In genomic region chr1:169939345-169939744, GRCm38 (mm10) we compare ENCODE assay signal across 9 mouse cellular contexts. TPM values are rescaled to one million over a fixed set of nuclear protein-coding genes. Genes with fewer than 3 reads are reported as not detected.
A peak's percentile ranks its signal among the peaks of the same experiment; 100 is the strongest.
DNase-seq lines count a peak whose midpoint lies in the region; ATAC-seq and TF ChIP-seq lines count a peak whose summit lies in the region.
"Had no signal": no experiment of that assay in that cellular context is flagged by ENCODE, and none has a peak within 500 bp of the region (broad histone marks: within the 10 kb centered on the region; RNA-seq: fewer than 3 reads in every experiment).

No protein-coding gene starts in this region.

- no peak for TF ChIP-seq POLR2A in MEL (IDR thresholded peaks at IDR 0.05; ENCODE audit: control insufficient read depth in 1 of 2, insufficient read depth in 1 of 2, low read depth in 1 of 2, low read length in 2 of 2, poor library complexity in 1 of 2)
- no peak for TF ChIP-seq POLR2A in limb, embryonic 14.5 days (IDR thresholded peaks at IDR 0.05; ENCODE audit: borderline replicate concordance, extremely low read depth, insufficient read depth, insufficient read length)

- H3K4me2 ChIP-seq in limb, embryonic 14.5 days (replicated peaks; ENCODE audit: low read depth, low read length, severe bottlenecking) = no peak overlapping the region
- H3K4me2 ChIP-seq in forebrain, embryonic 16.5 days (ENCODE audit: low read length) = no peak overlapping the region
- H3K4me2 ChIP-seq: embryonic facial prominence, embryonic 12.5 days had no signal

- peak; percentile 56 to 71 for DNase-seq in left cerebral cortex, adult 18-20 months (ENCODE audit: low spot score in 2 of 2)
- no peak for DNase-seq in left cerebral cortex, adult 11 months (ENCODE audit: low spot score)
- DNase-seq in CD4-positive, CD25-positive, alpha-beta regulatory T cell, adult 2 months (ENCODE audit: low read depth, low spot score) = peak; percentile 68
- DNase-seq in MEL (ENCODE audit: low read depth, low spot score) = peak; percentile 59
- peak; percentile 49 for DNase-seq in embryonic facial prominence, embryonic 10.5 days (ENCODE audit: low spot score)
- DNase-seq in limb, embryonic 14.5 days (ENCODE audit: low spot score) = peak; percentile 66
- DNase-seq in thymus, postnatal 25 days = peak; percentile 20

- no peaks in the 10 kb centered on the region for H3K4me1 ChIP-seq in MEL (ENCODE audit: control insufficient read depth in 1 of 2, insufficient read depth in 2 of 2, low read length in 2 of 2)
- peaks cover 12% of the 10 kb centered on the region for H3K4me1 ChIP-seq in embryonic facial prominence, embryonic 10.5 days
- no peaks in the 10 kb centered on the region for H3K4me1 ChIP-seq in limb, embryonic 14.5 days (ENCODE audit: control insufficient read depth, insufficient read depth, low read length)
- H3K4me1 ChIP-seq in forebrain, embryonic 16.5 days (replicated peaks; ENCODE audit: control insufficient read depth, insufficient read depth, low read length) = peaks cover 1% of the 10 kb centered on the region
- H3K4me1 ChIP-seq: embryonic facial prominence, embryonic 12.5 days had no signal

- TF ChIP-seq CTCF in MEL (IDR thresholded peaks at IDR 0.05 in 2 of 3, conservative IDR thresholded peaks at IDR 0.05 in 1 of 3; ENCODE audit: control insufficient read depth in 1 of 3, insufficient read depth in 1 of 3, low read depth in 2 of 3, low read length in 3 of 3, poor library complexity in 1 of 3, severe bottlenecking in 1 of 3) = peak; percentile 39 to 84 (median 68); a peak in 5 of 6 replicates

- no peak overlapping the region for H3K9ac ChIP-seq in MEL (ENCODE audit: control insufficient read depth, low read depth, low read length, poor library complexity, severe bottlenecking)
- no peak overlapping the region for H3K9ac ChIP-seq in limb, embryonic 14.5 days (ENCODE audit: low read depth, low read length, severe bottlenecking)
- no peak overlapping the region for H3K9ac ChIP-seq in forebrain, embryonic 16.5 days (replicated peaks; ENCODE audit: low read depth, low read length)
- H3K9ac ChIP-seq: embryonic facial prominence, embryonic 12.5 days had no signal

- no peak overlapping the region for H3K27ac ChIP-seq in MEL (ENCODE audit: control insufficient read depth, low read depth, low read length)
- no peak overlapping the region for H3K27ac ChIP-seq in embryonic facial prominence, embryonic 10.5 days (replicated peaks)
- no peak overlapping the region for H3K27ac ChIP-seq in limb, embryonic 14.5 days (replicated peaks; ENCODE audit: low read depth, low read length)
- no peak overlapping the region for H3K27ac ChIP-seq in forebrain, embryonic 16.5 days (ENCODE audit: low read length)
- H3K27ac ChIP-seq: embryonic facial prominence, embryonic 12.5 days had no signal

- H3K4me3 ChIP-seq in MEL (ENCODE audit: control insufficient read depth in 1 of 2, insufficient read depth in 1 of 2, low read depth in 2 of 2, low read length in 2 of 2) = no peak overlapping the region
- H3K4me3 ChIP-seq in embryonic facial prominence, embryonic 10.5 days = no peak overlapping the region
- no peak overlapping the region for H3K4me3 ChIP-seq in limb, embryonic 14.5 days (replicated peaks; ENCODE audit: low read length)
- no peak overlapping the region for H3K4me3 ChIP-seq in forebrain, embryonic 16.5 days (replicated peaks; ENCODE audit: low read length)
- H3K4me3 ChIP-seq: embryonic facial prominence, embryonic 12.5 days had no signal

- 10% methylated on average over 2 of the region's 2 CpGs for WGBS in embryonic facial prominence, embryonic 10.5 days
- WGBS in limb, embryonic 14.5 days = 10% methylated on average over 2 of the region's 2 CpGs
- 4% methylated on average over 2 of the region's 2 CpGs for WGBS in forebrain, embryonic 16.5 days

- no peaks in the 10 kb centered on the region for H3K79me2 ChIP-seq in MEL (ENCODE audit: control insufficient read depth, insufficient read depth, low read length, poor library complexity)

- TF ChIP-seq RAD21 in MEL (IDR thresholded peaks at IDR 0.05; ENCODE audit: low read depth, low read length) = peak; percentile 79

- TF ChIP-seq EP300 in MEL (IDR thresholded peaks at IDR 0.05; ENCODE audit: low read depth in 1 of 2, low read length in 2 of 2) = no peak

- no peaks in the 10 kb centered on the region for H3K36me3 ChIP-seq in MEL (ENCODE audit: control insufficient read depth in 1 of 2, insufficient read depth in 2 of 2, low read length in 2 of 2)
- H3K36me3 ChIP-seq in embryonic facial prominence, embryonic 10.5 days (replicated peaks) = no peaks in the 10 kb centered on the region
- no peaks in the 10 kb centered on the region for H3K36me3 ChIP-seq in limb, embryonic 14.5 days (ENCODE audit: control insufficient read depth, insufficient read depth, low read length)
- H3K36me3 ChIP-seq in forebrain, embryonic 16.5 days (ENCODE audit: control insufficient read depth, insufficient read depth) = no peaks in the 10 kb centered on the region
- H3K36me3 ChIP-seq: embryonic facial prominence, embryonic 12.5 days had no signal

- H3K27me3 ChIP-seq in MEL (ENCODE audit: control insufficient read depth in 1 of 2, insufficient read depth in 2 of 2, low read length in 2 of 2) = no peaks in the 10 kb centered on the region
- no peaks in the 10 kb centered on the region for H3K27me3 ChIP-seq in embryonic facial prominence, embryonic 10.5 days (replicated peaks; ENCODE audit: low read depth, poor library complexity, severe bottlenecking)
- H3K27me3 ChIP-seq in limb, embryonic 14.5 days (ENCODE audit: control insufficient read depth, insufficient read depth, low read length) = no peaks in the 10 kb centered on the region
- no peaks in the 10 kb centered on the region for H3K27me3 ChIP-seq in forebrain, embryonic 16.5 days (replicated peaks; ENCODE audit: control insufficient read depth, insufficient read depth, low read length)
- H3K27me3 ChIP-seq: embryonic facial prominence, embryonic 12.5 days had no signal

- ATAC-seq in limb, embryonic 14.5 days (ENCODE audit: low FRiP score, low read depth) = no peak
- no peak for ATAC-seq in forebrain, embryonic 16.5 days

- H3K9me3 ChIP-seq in MEL (replicated peaks; ENCODE audit: insufficient read depth, low read length) = no peaks in the 10 kb centered on the region
- no peaks in the 10 kb centered on the region for H3K9me3 ChIP-seq in embryonic facial prominence, embryonic 10.5 days
- H3K9me3 ChIP-seq in limb, embryonic 14.5 days (ENCODE audit: control insufficient read depth, low read length) = no peaks in the 10 kb centered on the region
- H3K9me3 ChIP-seq in forebrain, embryonic 16.5 days (ENCODE audit: control insufficient read depth, low read length) = no peaks in the 10 kb centered on the region
- H3K9me3 ChIP-seq: embryonic facial prominence, embryonic 12.5 days had no signal

TF ChIP-seq in MEL, 35 proteins besides CTCF, POLR2A, EP300 and RAD21:
- TF ChIP-seq SMC3 (IDR thresholded peaks at IDR 0.05; ENCODE audit: low read depth, low read length) (peak; percentile 73), ZC3H11A (IDR thresholded peaks at IDR 0.05; ENCODE audit: low read depth, low read length) (peak; percentile 52), ETS1 (IDR thresholded peaks at IDR 0.05; ENCODE audit: low read depth, low read length) (no peak), MXI1 (IDR thresholded peaks at IDR 0.05; ENCODE audit: low read depth, low read length) (no peak), GATA1 (IDR thresholded peaks at IDR 0.05; ENCODE audit: low read depth, low read length) (no peak)

RNA-seq across cellular contexts. Expression of gene Ccdc190, which starts 10.9 kb away (rescaled TPM):
- 10 to 100 TPM; 16.8 to 20.0 TPM for total RNA-seq in left cerebral cortex, adult 18-20 months (2021)
- not detected in 2 replicates for total RNA-seq in MEL (2012; rRNA removed)
- not detected for polyA plus RNA-seq in MEL (2012; ENCODE audit: insufficient read depth in 1 of 2, insufficient read length in 2 of 2, low read depth in 1 of 2, low replicate concordance in 2 of 2, missing spikeins in 1 of 2)
- polyA plus RNA-seq in embryonic facial prominence, embryonic 10.5 days (2016; fragmentation: Nextera tagmentation; extraction: Ambion mirVana) = not detected in 2 replicates
- polyA plus RNA-seq in limb, embryonic 14.5 days (2012; rRNA removed) = 0.20 and 0.24 TPM in 2 replicates
- polyA plus RNA-seq in limb, embryonic 14.5 days (2014; fragmentation: Nextera tagmentation; extraction: Ambion mirVana) = 0.28 TPM in 1 of 2 replicates, not detected in the other
- 0.96 and 1.7 TPM in 2 replicates for polyA plus RNA-seq in forebrain, embryonic 16.5 days (2015; fragmentation: Nextera tagmentation; extraction: Ambion mirVana)
- polyA plus RNA-seq: embryonic facial prominence, embryonic 12.5 days had no signal

RNA-seq across cellular contexts. Expression of gene Hsd17b7, which starts 29.7 kb away (rescaled TPM):
- total RNA-seq in left cerebral cortex, adult 18-20 months (2021) = 10 to 100 TPM; 14.4 to 17.4 TPM
- total RNA-seq in MEL (2012; rRNA removed) = 2.5 and 4.8 TPM in 2 replicates
- polyA plus RNA-seq in MEL (2012; ENCODE audit: insufficient read depth in 1 of 2, insufficient read length in 2 of 2, low read depth in 1 of 2, low replicate concordance in 2 of 2, missing spikeins in 1 of 2) = 1 to 10 TPM in 1 of 2 experiments, not detected in 1; 5.7 TPM
- polyA plus RNA-seq in embryonic facial prominence, embryonic 10.5 days (2016; fragmentation: Nextera tagmentation; extraction: Ambion mirVana) = 23.4 and 24.7 TPM in 2 replicates
- polyA plus RNA-seq in limb, embryonic 14.5 days (2012; rRNA removed) = 10.7 and 13.1 TPM in 2 replicates
- 14.6 and 19.2 TPM in 2 replicates for polyA plus RNA-seq in limb, embryonic 14.5 days (2014; fragmentation: Nextera tagmentation; extraction: Ambion mirVana)
- 18.1 and 19.5 TPM in 2 replicates for polyA plus RNA-seq in forebrain, embryonic 16.5 days (2015; fragmentation: Nextera tagmentation; extraction: Ambion mirVana)
